Mouse (Mus musculus): ENCODE measurements at regions not wholly inside any gene's neighbourhood (a gene's known extent, or its start where the extent isn't known, plus 50 kb on each side); places are given as distances from the start of the nearest gene placed in this dataset.

DNA sequence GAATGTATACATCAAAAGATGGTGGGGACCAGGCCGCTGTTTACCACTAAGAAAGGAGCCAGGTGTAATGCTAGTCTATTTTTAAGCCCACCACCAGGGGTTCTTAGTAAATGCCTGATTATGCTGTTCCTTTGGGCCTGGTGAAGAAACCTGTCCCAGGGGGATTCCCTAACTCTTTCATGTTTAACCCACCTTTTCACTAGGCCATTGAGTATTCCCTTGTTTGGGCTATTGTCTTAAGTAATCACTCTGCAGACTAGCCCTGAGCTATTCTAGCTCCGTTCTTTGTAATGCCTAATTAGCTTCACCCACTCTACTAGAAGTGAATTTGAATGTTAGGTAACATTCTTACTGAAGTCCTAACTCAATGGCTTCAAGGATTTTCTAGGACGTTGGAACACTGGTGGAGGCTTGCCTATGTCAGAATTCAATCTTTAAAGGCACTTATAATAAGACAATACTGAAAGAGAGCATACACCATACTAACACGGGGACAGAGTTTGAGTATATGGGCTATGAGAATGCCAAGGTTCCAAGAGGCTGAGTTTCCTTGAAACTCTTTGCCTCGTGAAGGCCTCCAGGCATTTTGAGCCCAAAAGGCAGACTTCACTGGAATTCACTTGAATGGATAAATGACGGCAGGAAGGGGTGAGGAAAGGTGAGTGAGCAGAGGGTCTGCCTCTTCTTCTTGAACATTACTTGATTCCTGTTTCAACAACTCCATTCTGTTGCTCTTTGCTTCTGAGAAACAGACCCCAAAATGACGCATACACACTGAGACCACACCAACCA is 312.7 kb upstream of the Irx4 start:
- DNase-seq = no peak

DNA sequence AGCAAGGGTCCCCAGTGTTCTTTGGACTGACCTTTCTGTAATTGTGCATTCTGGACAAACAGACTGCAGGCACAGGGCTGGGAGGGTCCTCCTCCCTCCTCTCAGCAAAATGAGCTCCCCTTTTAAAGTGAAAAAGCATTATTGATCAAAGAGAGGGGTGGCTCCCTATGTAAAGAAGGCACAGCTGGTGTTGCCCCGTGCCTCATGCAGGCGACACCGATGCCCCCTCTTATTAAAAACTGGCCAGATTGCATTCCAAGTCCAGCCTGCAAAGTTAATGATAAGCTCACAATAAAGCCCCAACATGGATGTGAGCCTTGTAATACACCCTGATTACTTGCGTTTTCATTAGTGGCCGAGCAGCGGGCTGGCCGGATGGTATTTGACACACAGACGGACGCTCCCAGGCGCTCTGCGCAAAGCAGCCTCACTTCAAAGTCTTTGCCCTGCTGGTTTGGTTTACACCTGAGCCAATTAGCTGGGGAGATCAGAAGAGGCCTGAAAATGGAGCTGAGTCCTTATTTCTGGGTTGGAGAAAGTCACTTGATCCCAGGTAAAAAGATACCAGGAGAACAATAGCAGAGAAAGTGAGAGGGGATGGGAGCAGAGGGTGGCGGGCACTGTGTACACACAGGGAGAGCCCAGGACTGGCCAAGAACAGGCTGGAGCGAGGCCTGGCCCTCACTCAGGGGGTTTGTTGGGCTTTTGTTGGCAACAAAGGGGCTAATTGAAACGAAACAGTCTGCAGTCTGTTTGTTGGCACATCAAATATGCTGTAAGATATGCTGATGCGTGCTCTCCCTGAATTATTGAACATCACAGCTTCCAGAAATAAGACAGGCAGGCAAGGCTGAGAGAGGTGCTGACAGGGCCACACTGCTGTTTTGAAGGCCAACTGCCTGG is 301.4 kb upstream of the Irx4 start:
- DNase-seq = no peak

DNA sequence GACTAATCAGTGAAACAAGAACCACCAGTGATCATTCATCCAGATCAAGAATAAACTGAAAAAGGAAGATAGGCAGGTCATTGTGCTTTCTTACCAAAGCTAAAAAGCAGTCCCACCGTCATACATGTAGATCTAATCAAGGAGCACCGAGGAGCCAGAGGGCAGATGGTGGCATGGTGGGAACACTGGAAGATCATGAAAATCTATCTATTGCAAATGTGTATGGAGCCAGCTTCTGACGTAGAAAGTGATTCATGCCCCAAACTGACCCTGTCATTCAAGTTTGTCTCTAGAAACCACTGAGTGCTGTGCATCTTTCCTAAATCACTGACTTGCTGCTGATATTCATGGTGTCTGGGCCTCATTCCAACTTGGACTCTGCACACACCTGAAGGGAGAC is 299.0 kb upstream of the Irx4 start:
- DNase-seq = no peak

DNA sequence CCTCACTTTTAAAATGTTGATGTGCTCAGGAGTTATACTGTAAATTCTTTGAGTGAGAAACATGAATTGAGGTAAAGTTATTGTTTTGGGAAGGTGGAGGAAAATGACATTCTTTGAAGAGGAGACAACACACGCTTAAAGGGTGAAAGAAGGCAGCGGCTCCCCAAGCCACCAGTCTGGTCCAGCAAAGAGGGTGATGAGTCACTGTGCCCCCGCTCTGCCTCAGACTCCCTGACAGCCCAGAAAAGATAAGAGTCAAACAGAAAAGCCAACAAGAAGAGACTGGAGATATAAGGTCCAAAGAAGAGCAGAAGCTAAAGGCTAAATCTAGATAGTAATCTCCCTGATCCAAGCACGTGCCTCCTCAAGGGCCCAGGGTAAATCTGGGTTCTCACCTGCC is 288.1 kb upstream of the Irx4 start:
- no peak for DNase-seq

DNA sequence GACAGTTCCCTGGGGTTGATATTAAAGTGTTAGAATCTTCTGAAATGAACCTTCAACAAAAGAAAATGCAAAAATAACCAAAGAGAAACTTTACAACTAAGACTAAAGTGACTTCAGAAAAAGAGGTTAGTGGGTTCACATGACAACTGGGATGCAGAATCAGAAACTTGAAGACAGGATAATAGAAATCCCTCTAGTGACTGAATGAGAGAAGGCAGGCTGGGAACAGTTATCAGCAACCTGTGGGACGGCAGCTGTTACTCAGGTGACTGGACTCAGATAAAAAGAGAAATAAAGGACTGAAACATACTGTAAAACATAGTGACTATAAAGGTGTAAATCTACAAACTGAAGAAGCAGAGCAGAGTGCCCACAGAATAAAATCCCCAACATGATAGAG is 287.4 kb upstream of the Irx4 start:
- no peak for DNase-seq

DNA sequence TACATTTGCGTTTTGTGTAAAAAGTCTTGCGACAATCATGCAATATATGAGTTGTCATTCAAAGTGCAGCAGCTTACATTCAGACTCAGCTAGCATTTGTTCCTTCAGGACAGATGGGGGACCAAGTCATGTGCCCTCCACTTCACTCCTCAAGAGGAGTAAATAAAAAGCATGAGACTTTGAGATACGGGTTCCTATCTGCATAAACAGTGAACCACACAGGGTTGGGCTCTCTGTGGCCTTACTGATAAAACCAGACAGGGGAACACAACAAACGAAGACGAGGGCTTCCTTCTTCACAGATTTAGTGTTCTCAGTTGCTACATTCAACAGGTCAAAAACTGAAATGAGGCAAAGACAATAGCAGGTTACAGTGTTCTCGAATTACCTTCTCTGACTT is 283.1 kb upstream of the Irx4 start:
- DNase-seq = no peak

DNA sequence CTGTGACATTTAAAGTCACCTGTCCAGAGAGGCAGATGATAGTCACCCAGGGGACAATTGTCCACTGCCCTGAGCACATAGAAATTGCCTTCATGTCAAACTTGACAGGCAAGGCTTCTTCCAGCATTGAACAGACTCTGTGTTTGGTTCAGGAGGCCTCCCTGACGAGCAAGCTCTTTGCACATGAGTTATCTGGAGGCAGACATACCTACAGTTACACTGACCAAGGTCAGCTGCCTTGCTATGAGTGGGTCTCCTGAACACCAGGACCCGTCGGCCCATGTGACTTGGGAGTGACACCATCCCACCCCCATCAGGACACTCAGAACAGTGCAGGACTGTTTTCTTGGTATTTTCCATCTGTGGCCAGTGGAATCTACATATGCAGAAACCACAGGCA is 282.3 kb upstream of the Irx4 start:
- DNase-seq = no peak

DNA sequence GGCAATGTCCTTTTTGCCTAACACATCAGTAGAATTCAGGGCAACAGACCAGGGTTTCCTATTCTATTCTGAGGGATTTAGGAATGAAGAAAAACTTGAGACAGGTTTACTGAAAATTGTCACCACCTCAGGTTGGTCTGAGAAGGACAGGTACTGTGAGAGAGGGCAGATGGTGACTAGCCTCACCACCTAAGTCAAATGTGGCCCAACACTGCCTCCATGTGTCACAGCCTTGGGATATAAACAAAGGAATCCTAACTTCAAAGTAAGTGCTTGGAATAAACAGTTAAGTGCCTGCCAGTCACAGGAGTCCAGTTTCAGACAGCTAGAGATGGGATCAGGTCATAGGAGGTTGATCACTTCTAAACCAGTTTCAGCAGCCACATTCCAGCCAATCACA is 281.3 kb upstream of the Irx4 start:
- DNase-seq = no peak

DNA sequence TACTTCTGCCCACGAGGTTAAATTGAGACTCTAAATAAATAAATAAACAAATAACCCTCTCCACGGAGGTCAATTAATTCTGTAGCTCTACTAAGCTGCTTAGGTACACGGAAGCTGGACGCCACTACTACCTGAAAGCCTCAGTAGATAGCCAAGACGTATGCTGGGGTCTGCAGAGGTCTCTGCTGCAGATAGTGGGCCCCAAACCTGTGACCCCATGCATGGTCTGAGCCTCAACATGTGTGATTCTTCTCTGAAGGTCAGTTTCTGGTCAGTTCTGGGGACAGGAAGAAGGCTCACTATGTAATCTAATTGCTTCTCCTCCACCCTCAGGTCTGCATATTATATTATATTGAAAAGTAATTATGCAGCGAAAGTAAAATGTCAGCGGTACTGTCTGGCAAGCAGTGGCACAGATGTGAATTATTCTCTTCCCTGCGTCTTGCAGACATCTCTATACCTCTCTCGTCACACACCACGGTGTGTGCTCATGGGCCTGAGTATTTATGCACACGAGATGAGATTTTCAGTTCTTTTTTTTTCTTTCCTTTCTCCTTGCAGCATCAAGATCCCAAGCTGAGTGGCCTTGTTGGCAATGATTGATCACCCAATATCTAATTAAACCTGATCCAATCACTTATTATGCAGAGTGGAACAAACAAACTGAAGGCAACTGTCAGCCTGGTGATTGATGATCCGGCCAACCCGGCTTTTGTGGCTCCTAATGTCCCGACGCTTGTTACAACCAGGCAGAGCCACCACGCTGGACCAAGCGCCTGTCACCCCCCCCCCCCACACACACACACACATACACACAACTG is 267.5 kb upstream of the Irx4 start:
- no peak for DNase-seq

DNA sequence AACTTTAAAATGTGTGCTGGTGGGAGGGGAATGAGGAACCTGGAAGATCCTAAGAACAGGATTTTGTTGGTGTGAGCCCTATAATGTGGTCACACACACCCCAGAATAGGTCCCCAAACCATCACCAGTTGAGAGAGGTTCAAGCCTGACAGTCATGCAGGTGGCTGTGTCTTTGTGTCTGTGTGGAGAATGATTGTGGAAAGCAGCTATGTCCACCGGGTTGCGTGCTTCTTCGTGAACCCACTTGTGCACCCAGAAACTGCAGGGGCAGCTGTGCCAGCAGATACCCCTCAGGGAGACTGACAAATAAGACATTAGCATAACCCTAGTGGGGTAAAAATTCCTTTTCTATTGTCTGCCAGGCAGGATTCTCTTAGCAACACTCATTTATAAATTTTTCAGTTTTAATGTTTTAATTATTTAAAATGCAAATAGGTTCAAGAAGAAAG is 266.8 kb upstream of the Irx4 start:
- no peak for DNase-seq

DNA sequence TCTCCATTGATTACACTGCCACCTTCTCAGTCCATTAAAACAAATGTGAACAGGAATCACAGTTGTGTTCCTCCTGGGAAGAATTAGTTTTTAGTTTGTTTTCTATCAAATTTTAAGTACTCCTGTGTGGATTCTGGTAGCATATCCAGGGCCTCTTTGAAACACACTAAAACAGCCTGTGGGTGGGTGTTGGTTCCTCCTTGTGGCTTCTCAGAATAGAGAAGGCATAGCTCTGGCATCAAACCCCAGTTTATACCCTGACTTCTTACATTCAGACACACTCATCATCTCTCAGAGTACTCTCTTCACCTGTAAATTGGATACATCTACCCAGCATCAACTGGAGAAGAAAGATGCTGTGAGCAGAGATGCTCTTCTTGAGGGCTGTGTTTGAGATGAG is 265.7 kb upstream of the Irx4 start:
- DNase-seq = no peak

DNA sequence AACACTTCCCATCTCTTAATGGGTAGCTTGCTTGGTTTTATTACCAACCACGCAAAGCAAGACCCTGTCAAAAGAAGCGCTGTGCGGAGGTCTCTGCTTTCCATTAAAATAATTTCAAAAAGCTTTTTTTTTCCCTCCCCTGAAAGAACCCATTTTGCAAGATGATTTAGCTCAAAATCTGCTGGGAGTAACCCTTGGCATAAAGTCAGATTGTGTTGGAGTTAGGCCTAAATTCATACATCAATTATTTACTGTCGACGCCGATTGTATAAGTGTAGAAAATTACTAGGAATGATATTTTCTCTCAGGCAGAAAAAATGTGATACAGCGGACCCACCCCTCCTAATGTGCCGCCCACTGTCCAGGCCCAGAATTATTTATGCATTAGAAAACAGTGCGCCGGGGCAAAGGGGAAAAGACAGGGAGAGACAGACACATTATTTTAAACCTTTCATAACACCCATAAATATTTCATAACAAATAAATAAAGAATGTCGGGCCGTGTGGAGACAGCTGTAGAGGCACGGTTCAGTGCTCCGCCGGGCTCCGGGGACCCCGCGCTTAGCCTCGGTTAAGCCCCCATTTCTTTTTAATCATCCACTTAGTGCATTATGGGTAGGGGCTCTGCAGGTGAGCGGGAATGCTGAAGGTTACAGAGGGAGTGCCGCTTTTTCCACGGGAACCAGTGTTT is 251.3 kb upstream of the Irx4 start:
- DNase-seq = no peak

DNA sequence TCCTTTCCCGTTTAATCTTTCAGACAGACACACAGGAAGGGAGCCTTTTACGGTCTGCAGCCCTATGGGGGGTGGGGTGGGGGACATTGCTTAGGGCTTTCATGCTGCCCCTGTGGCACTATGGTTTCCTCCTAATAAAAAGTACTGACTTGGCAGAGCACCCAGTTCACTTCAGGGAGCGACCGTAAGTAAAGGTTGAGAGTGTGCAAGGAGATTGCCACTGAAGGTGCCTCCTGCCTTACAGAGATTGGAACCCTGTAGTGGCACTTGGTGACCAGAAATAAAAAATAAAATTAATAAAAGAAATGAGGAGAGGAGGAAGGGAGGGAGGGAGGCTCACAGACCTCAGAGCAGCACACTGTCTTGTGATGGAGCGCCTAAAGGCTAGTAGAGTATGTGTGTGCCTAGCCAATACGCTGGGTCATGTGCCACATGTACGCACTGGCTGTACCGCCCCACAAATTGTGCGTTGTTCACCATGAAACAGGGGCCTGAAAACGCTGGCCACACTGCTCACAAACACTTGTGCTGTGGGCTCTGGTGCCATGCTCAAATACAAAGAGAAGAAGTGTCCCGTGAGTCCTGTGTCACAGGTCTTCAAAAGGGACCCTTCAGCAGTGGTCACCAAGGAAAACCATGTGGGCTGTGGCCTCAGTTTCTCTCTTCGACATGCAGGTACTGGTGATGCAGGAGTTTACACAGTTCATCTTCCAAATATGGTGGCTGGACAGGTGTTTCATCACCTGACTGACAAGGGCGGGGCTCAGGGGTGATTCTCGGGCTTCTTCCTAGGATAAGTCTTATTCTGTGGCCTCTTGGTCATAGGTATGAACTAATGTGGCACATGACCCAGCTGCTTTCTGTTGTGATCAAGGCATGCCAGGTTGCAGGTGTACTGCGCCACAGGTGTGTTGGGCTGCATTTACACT is 250.5 kb upstream of the Irx4 start:
- no peak for DNase-seq

DNA sequence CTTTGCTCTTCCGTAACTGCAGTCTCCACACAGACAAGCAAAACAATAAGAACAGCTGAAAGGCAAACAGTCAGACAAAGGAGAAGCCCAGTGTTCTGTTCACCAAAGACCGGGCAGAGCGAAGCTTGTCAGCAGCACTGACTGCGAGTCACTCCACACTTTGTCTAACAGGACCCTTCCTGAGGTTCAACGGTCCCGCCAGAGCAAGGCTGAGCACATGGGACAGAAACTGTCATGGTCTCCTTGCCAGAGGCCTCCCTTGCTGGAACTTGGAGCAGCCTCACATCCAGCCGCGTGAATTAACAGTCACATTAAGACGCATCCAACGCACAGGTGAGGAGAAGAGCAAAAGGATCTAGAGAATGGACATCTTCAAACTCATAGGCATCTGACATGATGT is 241.1 kb upstream of the Irx4 start:
- DNase-seq = no peak

DNA sequence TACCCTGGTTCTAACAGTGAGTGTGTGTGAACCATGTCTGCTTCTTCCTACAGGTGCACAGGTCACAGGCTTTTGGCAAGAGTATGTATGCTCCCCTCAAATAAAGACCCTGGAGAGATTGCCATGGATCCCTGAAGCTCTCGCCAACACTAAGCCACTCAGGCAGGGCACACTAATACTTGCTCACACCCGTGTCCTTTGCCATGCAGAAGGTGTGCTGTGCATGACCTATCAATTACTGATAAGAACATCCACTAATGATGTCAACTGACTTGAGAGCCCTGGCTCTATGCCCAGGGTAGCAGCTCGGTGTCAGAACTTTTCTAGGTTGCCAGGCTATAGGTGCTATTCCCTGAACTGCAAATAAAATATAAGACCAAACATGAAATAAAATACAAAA is 229.1 kb upstream of the Irx4 start:
- DNase-seq = no peak

DNA sequence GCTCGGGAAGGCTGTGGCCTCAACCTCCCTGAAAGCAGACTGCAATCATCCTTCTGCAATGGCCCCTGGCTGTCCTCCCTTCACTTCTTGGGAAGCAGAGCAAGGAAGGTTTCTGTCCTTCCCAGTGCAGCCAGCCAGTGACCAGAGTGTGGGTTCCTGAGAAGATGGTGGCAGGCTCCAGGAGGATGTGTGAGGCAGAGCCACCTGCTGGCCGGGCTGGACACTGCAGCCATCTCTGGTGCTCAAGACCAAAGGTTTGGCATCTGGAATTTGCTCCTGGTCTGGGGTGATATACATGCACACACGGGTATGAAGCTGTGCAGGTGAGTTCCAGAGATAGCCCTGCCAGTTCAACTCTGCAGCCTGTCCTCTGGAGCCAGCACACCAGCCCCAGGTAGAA is 227.2 kb upstream of the Irx4 start:
- DNase-seq = peak; percentile 18

DNA sequence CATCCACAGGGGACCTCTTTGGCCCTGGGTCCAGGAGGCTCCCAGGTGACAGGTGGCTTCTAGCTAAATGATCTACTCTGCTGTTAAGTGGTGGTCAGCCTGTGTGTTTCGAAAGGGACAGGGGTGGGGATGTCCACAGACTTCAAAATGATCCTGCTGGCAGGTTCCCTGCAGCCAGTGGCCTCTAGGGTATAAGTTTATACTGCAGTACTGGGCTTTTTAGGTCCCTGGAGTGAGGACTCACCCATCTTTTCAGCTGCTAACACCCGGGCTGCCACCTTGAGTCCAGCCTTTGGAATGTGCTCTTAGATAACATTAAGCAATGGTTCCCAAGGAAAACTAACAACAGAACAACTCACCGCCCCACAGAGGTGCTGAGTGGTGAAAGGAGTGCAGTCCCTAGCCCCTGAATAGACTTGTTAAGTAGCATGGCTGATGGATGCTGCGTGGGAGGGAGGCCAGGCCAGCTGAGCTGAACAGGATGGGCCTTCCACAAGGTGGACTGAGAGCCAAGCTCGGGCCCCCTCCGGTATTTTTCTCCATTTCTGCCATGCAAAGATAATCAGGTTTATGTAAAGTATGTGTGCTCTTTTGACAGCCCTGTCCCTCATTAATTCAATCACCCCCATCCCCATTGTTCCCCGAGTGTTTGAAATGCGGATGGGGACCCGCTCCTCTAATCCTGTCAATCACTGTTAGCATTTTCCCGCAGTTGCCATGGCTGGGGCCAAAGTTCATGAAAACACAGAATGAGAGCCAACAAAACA is 226.0 kb upstream of the Irx4 start:
- peak; percentile 16 for DNase-seq

DNA sequence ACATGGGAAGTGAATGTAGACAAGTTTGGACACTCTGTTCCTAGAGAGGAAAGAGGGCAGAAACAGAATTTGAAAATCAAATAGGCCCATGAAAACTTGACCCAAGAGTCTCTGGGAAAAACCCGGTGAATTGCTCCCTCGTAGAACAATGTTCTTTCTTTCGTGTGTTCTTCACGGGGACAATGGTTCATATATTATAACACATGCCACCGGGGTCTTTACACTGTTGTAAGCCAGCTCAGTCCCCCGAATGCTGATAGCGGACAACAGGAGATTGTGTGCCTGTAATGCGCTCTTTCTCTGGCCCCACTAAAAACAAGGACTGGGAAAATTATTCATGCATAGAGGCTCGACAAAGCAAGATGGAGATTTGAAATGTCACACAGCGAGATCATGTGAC is 225.4 kb upstream of the Irx4 start:
- DNase-seq = no peak

DNA sequence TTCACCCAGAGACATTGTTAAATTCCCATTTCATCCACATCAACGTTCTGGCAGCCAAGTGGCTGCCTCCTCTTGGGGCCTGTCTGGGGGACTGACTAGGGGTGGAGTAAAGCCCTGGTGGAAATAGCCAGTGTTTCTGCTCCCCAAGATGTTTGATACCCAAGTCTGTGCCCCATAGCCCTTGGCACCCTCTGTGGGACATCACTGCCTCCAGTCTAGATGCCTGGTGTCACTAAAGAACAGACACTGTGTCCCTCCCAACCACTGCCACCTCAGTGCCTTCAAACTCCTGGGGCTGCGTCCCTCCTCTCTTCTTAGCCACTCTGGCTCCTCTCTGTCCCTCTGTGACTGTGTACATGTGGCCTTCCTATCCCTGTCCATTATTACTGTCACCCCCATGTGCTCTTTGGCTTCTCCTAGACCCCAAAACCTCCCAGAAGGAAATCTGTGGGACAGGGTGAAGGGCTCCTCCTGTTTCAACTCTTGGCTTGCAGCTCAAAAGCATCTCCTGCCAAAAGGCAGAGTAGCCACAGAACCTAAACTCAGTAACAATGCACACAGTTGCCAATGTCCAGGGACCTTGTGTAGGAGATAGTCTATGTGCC is 224.8 kb upstream of the Irx4 start:
- DNase-seq = no peak

DNA sequence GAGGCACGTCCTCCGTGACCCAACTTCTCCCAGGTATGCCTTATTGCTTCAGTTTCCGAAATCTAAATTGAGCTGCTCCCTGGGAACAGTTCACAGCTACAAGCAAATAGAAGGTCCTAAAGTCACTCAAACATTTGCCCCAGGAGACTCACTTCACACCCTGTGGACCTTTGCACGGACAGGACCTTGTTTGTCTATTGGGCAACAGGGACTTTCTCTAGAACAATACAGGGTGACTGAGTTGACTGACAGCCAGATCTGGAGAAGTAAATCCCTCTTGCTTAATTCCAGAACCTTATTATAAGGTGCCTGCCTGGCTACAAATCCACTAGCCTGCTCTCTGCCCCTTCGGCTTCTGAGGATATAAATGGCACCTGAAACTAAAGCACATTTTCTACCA is 220.5 kb upstream of the Irx4 start:
- DNase-seq = no peak
